Mouse (Mus musculus) forebrain, embryonic 11.5 days (tissue): ENCODE measurements around the gene Hhipl1. TPM values are rescaled to one million over a fixed set of nuclear protein-coding genes. Genes with fewer than 3 reads are reported as not detected.
A peak's percentile ranks its signal among the peaks of the same experiment; 100 is the strongest.

ENCODE experiments used
- ATAC-seq: fragments of 200-750 bp; cut with Nextera tagmentation; replicated peaks from 2 replicates; pipeline ENCODE4 v1.8.0; 2017; ENCODE audit warnings: moderate TSS enrichment; ENCODE audit not compliant: low FRiP score
- DNase-seq: peaks from one replicate; pipeline ENCODE4 v3.0.0-alpha.2; 2017; ENCODE audit warnings: low spot score
- H3K27ac ChIP-seq: fragments of 300-500 bp; sonication (generic); 2 replicates; pipeline ENCODE4 v1.5.1; 2014; ENCODE audit warnings: low read depth, low read length
- H3K27me3 ChIP-seq: fragments of 300-500 bp; sonication (generic); 2 replicates; pipeline ENCODE4 v1.6.1; 2014; ENCODE audit warnings: mild to moderate bottlenecking, low read length, mixed read lengths; ENCODE audit not compliant: control insufficient read depth, insufficient read depth
- H3K36me3 ChIP-seq: fragments of 300-500 bp; sonication (generic); 2 replicates; pipeline ENCODE4 v1.6.1; 2014; ENCODE audit warnings: mild to moderate bottlenecking, low read length, moderate library complexity, mixed read lengths; ENCODE audit not compliant: control insufficient read depth, insufficient read depth
- H3K4me1 ChIP-seq: fragments of 300-500 bp; sonication (generic); replicated peaks from 2 replicates; pipeline ENCODE4 v1.6.1; 2014; ENCODE audit warnings: low read length, mixed read lengths; ENCODE audit not compliant: control insufficient read depth, insufficient read depth
- H3K4me2 ChIP-seq: fragments of 300-500 bp; sonication (generic); 2 replicates; pipeline ENCODE4 v1.6.1; 2014; ENCODE audit warnings: low read depth, mild to moderate bottlenecking, low read length, moderate library complexity, mixed read lengths; ENCODE audit not compliant: severe bottlenecking
- H3K4me3 ChIP-seq: fragments of 300-500 bp; sonication (generic); 2 replicates; pipeline ENCODE4 v1.5.1; 2014; ENCODE audit warnings: low read depth, low read length
- H3K9ac ChIP-seq: fragments of 300-500 bp; sonication (generic); 2 replicates; pipeline ENCODE4 v1.6.1; 2014; ENCODE audit warnings: low read length
- H3K9me3 ChIP-seq: fragments of 300-500 bp; sonication (generic); 2 replicates; pipeline ENCODE4 v1.6.1; 2016; ENCODE audit warnings: low read length, mixed read lengths; ENCODE audit not compliant: control insufficient read depth
- WGBS: fragments of 180-500 bp; shearing (Covaris S2); extraction: QIAGEN DNeasy Blood & Tissue Kit; methylation state at CpG from one replicate; pipeline ENCODE4 v1.1.7; 2014; 5-methylcytosine and 5-hydroxymethylcytosine counted together
- polyA plus RNA-seq: library from polyadenylated mRNA; unstranded; fragments of >200 nt; fragmentation: Nextera tagmentation; extraction: Ambion mirVana; gene quantifications from 2 replicates; pipeline ENCODE4 v1.2.1, GENCODE M21; 2014

Gene Hhipl1
- polyA plus RNA-seq, 1 experiment from 2014 or later = 2.5 TPM

DNA sequence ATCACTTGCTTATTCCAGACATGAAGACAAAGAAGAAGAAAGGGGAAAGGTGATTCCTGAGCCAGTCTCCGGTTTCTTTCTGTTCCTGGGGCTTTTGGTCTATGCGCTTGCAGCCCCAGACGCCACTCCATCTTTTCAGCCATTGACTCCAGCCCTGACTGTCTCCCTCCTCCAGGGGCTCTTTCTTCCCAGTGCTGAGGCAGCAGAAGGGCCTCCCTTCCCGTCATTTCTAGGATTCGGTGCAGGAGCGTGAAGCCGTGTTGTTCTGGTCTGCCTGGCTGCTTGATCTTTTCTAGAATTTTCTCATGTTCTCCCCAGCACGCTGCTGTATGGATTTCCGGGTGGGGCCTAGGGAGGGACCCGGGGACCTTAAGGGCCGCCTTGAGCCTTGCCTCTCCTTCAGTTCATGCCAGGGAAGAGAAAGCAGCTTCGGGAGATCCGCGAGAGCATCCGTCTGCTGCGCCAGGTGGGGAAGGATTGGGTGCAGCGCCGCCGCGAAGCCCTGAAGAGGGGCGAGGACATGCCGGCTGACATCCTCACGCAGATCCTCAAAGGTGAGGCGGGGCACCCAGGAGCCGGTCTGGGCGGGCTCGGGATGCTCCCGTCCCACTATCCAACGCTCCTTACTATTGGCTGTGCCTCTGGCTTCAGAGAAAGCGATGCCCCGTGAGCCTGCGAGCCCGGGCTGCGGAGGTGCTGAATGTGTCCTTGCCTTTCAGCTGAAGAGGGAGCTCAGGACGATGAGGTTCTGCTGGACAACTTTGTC, 46.5 kb downstream of the Hhipl1 start:
- Histone ChIP-seq H3K4me1 (peaks cover 5% of the 10 kb centered on the region; the same call in 1 of the 2 replicates), H3K36me3 (no peaks in the 10 kb centered on the region), H3K27ac (no peak overlapping the region), H3K9me3 (no peaks in the 10 kb centered on the region), H3K4me2 (peak overlapping the region; percentile 1; the same call in 1 of the 2 replicates), H3K9ac (peak overlapping the region; percentile 5; the same call in 1 of the 2 replicates), H3K4me3 (no peak overlapping the region), H3K27me3 (peaks cover 13% of the 10 kb centered on the region; the same call in 1 of the 2 replicates)
- DNase-seq = no peak
- no peak for ATAC-seq
- 9% methylated on average over 35 of the region's 35 CpGs for WGBS

DNA sequence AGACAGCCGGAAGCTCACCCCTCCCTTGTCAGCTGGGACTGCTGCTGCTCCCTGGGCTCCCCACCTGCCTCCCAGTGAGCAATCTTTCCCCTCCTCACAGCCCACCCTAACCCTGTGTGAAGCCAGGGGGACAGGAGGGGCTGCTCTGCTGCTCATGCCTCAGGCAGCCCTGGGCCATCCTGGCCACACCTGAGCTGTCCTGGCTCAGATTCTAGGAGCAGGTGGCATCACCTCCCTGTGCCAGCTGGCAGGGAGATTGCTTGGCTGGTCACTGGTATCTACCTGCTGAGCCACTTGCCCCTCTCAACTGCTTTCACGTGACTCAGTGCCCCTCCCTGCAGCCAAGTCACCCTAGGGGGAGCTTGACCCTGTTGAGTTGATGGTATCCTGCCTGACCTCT, 48.2 kb downstream of the Hhipl1 start:
- no peak for DNase-seq
- no peak overlapping the region for H3K27ac ChIP-seq
- no peak overlapping the region for H3K4me3 ChIP-seq
- 70% methylated on average over 2 of the region's 2 CpGs for WGBS
- H3K36me3 ChIP-seq = no peaks in the 10 kb centered on the region
- ATAC-seq = no peak
- H3K27me3 ChIP-seq = peaks cover 13% of the 10 kb centered on the region; the same call in 1 of the 2 replicates
- no peak overlapping the region for H3K4me2 ChIP-seq
- H3K9me3 ChIP-seq = no peaks in the 10 kb centered on the region
- H3K9ac ChIP-seq = no peak overlapping the region
- H3K4me1 ChIP-seq = peaks cover 5% of the 10 kb centered on the region; the same call in 1 of the 2 replicates

DNA sequence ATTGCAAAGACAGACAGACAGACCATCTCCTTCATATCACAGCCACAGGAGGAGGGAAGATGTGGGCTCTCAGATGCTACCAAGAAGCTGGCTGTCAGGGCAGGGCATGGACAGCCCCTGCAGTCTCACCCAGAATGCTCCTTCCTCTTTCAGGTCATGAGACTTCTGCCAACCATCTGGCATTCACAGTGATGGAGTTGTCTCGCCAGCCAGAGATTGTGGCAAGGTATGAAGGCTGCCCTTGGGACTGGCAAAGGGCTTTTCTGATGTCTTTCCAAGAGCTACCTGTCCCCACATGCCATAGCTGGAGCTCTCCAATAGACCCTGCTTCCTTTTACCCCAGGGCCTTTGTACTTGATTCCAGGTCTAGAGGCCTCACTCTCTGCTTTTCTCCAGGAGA, 49.2 kb downstream of the Hhipl1 start:
- Histone ChIP-seq H3K4me1 (peaks cover 5% of the 10 kb centered on the region; the same call in 1 of the 2 replicates), H3K27me3 (peaks cover 13% of the 10 kb centered on the region; the same call in 1 of the 2 replicates), H3K27ac (no peak overlapping the region), H3K9me3 (no peaks in the 10 kb centered on the region), H3K4me2 (no peak overlapping the region), H3K36me3 (no peaks in the 10 kb centered on the region), H3K4me3 (no peak overlapping the region), H3K9ac (no peak overlapping the region)
- ATAC-seq = no peak
- no peak for DNase-seq
- 85% methylated on average over 1 of the region's 1 CpGs for WGBS

DNA sequence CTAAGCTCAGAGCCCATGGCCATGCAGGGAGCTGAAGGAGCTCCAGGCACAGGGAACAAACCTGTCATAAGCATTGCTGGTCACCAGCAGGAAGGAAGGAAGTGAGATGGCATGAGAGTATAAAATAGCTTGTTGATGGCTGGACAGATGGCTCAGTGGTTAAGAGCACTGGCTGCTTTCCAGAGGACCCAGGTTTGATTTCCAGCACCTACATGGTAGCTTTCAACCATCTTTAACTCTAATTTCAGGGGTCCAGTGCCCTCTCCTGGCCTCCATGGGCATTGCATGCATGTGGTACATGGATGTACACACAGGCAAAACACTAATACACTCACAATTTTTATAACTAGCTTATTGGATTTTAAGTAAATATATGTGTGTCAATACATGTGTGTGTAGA, 49.9 kb downstream of the Hhipl1 start:
- peaks cover 13% of the 10 kb centered on the region; the same call in 1 of the 2 replicates for H3K27me3 ChIP-seq
- H3K36me3 ChIP-seq = no peaks in the 10 kb centered on the region
- no peak overlapping the region for H3K27ac ChIP-seq
- no peak overlapping the region for H3K4me3 ChIP-seq
- no peaks in the 10 kb centered on the region for H3K9me3 ChIP-seq
- H3K9ac ChIP-seq = no peak overlapping the region
- ATAC-seq = no peak
- no peak for DNase-seq
- peaks cover 5% of the 10 kb centered on the region; the same call in 1 of the 2 replicates for H3K4me1 ChIP-seq
- no peak overlapping the region for H3K4me2 ChIP-seq

DNA sequence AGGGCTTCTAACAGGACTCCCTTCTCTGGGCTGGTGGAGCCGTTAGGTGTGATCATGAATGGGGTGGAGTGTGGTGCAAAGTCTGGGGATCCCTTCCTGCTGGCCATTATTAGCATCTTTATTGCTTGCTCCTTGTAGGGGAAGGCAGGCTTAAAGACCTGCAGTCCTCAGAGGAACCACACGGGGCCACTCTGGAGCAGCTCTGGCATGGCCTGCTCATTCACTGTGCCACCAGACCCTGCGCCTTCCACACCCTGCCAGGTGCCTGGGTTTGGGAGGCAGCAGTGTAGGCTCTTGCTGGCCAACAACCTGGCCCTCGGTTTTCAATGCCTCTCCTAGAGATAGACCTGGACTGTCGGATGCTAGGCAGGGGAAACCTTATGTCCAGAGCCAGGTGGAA, 57.7 kb downstream of the Hhipl1 start:
- Histone ChIP-seq H3K4me1 (peaks cover 5% of the 10 kb centered on the region; the same call in 1 of the 2 replicates), H3K27me3 (no peaks in the 10 kb centered on the region), H3K9me3 (no peaks in the 10 kb centered on the region), H3K4me2 (no peak overlapping the region), H3K27ac (no peak overlapping the region), H3K9ac (no peak overlapping the region), H3K36me3 (no peaks in the 10 kb centered on the region), H3K4me3 (no peak overlapping the region)
- WGBS = 4% methylated on average over 5 of the region's 5 CpGs
- DNase-seq (peak; percentile 90), ATAC-seq (peak; percentile 80)

DNA sequence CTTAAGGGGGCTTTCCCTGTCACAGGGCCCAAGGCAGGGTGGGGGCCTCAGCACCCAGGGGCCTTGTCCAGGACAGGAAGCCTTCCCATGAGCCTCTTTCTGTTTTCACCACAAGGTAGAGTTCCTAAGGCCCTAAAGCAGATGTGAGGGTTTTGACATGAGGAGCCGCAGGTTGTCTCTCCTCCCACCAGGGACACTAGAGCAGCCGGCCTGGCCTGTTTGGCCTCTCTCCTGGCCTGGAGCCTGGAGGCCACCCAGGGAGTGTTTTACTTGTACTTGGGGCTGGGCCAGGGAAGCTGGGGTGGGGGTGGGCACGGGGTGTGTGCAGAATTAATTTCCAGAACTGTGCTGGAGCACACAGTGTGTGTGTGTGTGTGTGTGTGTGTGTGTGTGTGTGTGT, 59.3 kb downstream of the Hhipl1 start:
- ATAC-seq = no peak

GRCm38 (mm10) chr12:108365868-108366267, 59.8 kb downstream of the Hhipl1 start:
- H3K36me3 ChIP-seq = no peaks in the 10 kb centered on the region
- H3K27ac ChIP-seq = no peak overlapping the region
- no peaks in the 10 kb centered on the region for H3K9me3 ChIP-seq
- ATAC-seq (no peak), DNase-seq (no peak)
- WGBS = 81% methylated on average over 7 of the region's 7 CpGs
- H3K4me3 ChIP-seq = no peak overlapping the region
- H3K9ac ChIP-seq = no peak overlapping the region
- H3K27me3 ChIP-seq = no peaks in the 10 kb centered on the region
- no peak overlapping the region for H3K4me2 ChIP-seq
- H3K4me1 ChIP-seq = peaks cover 5% of the 10 kb centered on the region; the same call in 1 of the 2 replicates

More for the DNA sequence above, 59.3 kb downstream of the Hhipl1 start:
- 49% methylated on average over 3 of the region's 3 CpGs for WGBS
- H3K27ac ChIP-seq = no peak overlapping the region
- peaks cover 5% of the 10 kb centered on the region; the same call in 1 of the 2 replicates for H3K4me1 ChIP-seq
- no peak for DNase-seq
- no peaks in the 10 kb centered on the region for H3K36me3 ChIP-seq
- no peaks in the 10 kb centered on the region for H3K27me3 ChIP-seq
- H3K9me3 ChIP-seq = no peaks in the 10 kb centered on the region
- H3K4me2 ChIP-seq = no peak overlapping the region
- H3K4me3 ChIP-seq = no peak overlapping the region
- no peak overlapping the region for H3K9ac ChIP-seq

- H3K4me1 ChIP-seq = peaks cover 5% of the 10 kb centered on the region; the same call in 1 of the 2 replicates
- no peaks in the 10 kb centered on the region for H3K9me3 ChIP-seq
- no peak overlapping the region for H3K9ac ChIP-seq
- no peaks in the 10 kb centered on the region for H3K36me3 ChIP-seq
- no peaks in the 10 kb centered on the region for H3K27me3 ChIP-seq
- no peak overlapping the region for H3K4me3 ChIP-seq
- H3K27ac ChIP-seq = no peak overlapping the region
- no peak overlapping the region for H3K4me2 ChIP-seq
- DNase-seq = no peak
- no peak for ATAC-seq
- 87% methylated on average over 2 of the region's 2 CpGs for WGBS
These were observed 61.8 kb downstream of the Hhipl1 start for GRCm38 (mm10) chr12:108367909-108368308.

GRCm38 (mm10) chr12:108368921-108369320, 62.9 kb downstream of the Hhipl1 start:
- peaks cover 2% of the 10 kb centered on the region; the same call in 1 of the 2 replicates for H3K4me1 ChIP-seq
- no peak overlapping the region for H3K27ac ChIP-seq
- WGBS = 72% methylated on average over 5 of the region's 5 CpGs

More at GRCm38 (mm10) chr12:108368921-108369320, 62.9 kb downstream of the Hhipl1 start:
- Histone ChIP-seq H3K4me2 (no peak overlapping the region), H3K27me3 (no peaks in the 10 kb centered on the region), H3K36me3 (no peaks in the 10 kb centered on the region), H3K9ac (no peak overlapping the region), H3K9me3 (no peaks in the 10 kb centered on the region), H3K4me3 (no peak overlapping the region)
- DNase-seq (no peak), ATAC-seq (no peak)
